Mouse (Mus musculus) ovary, postnatal 36 days (tissue): Measurements from ENCODE around the gene Gstm2.
"Not testable (repeated sequence)": the region's sequence is repeated elsewhere in the genome, so short reads cannot be mapped to it uniquely, and the experiment has no call there.

Experiments
- DNase-seq: peaks from one replicate; pipeline ENCODE4 v3.0.0; 2022; ENCODE audit warnings: low spot score, mixed read lengths

The Gstm2 gene

GRCm38 (mm10) chr3:107986041-107986562 lies at the start of gene Gstm2:
TSS of gene Gstm2 (minus strand) at chr3:107986453.
- peak; percentile 60 for DNase-seq

- no peak for DNase-seq
Measured at GRCm38 (mm10) chr3:108033156-108033555, 46.9 kb upstream of the Gstm2 start.

GRCm38 (mm10) chr3:108032113-108032512 lies 45.9 kb upstream of the Gstm2 start:
- no peak for DNase-seq

- DNase-seq: no peak
Measured at GRCm38 (mm10) chr3:108028641-108029365, 42.5 kb upstream of the Gstm2 start.

- no peak for DNase-seq
Measured at GRCm38 (mm10) chr3:108026597-108026996, 40.3 kb upstream of the Gstm2 start.

- DNase-seq: no peak
Measured at GRCm38 (mm10) chr3:108026049-108026448, 39.8 kb upstream of the Gstm2 start.

- DNase-seq: no peak
Measured at GRCm38 (mm10) chr3:108025318-108025717, 39.1 kb upstream of the Gstm2 start.

- no peak for DNase-seq
Measured at GRCm38 (mm10) chr3:108022650-108023049, 36.4 kb upstream of the Gstm2 start.

GRCm38 (mm10) chr3:108020351-108021022 lies 34.2 kb upstream of the Gstm2 start:
- DNase-seq: not testable (repeated sequence)

GRCm38 (mm10) chr3:108019226-108019625 lies 33.0 kb upstream of the Gstm2 start:
- not testable (repeated sequence) for DNase-seq

GRCm38 (mm10) chr3:108018190-108018820 lies 32.1 kb upstream of the Gstm2 start:
- no peak for DNase-seq

- peak; percentile 94 for DNase-seq
Measured at GRCm38 (mm10) chr3:108017473-108018189, 31.4 kb upstream of the Gstm2 start, which contains the start of gene Gstm1. TSS of gene Gstm1 (minus strand) at chr3:108017973.

GRCm38 (mm10) chr3:108016468-108016867 lies 30.2 kb upstream of the Gstm2 start:
- not testable (repeated sequence) for DNase-seq

GRCm38 (mm10) chr3:108014974-108015346 lies 28.7 kb upstream of the Gstm2 start:
- no peak for DNase-seq

GRCm38 (mm10) chr3:108014098-108014973 lies 28.1 kb upstream of the Gstm2 start:
- no peak for DNase-seq

GRCm38 (mm10) chr3:108013331-108013871 lies 27.1 kb upstream of the Gstm2 start:
- DNase-seq: peak; percentile 39

GRCm38 (mm10) chr3:108011558-108011957 lies 25.3 kb upstream of the Gstm2 start:
- no peak for DNase-seq

- no peak for DNase-seq
Measured at GRCm38 (mm10) chr3:108010286-108010685, 24.0 kb upstream of the Gstm2 start.

GRCm38 (mm10) chr3:108002021-108002420 lies 15.8 kb upstream of the Gstm2 start:
- DNase-seq: no peak

- no peak for DNase-seq
Measured at GRCm38 (mm10) chr3:107999491-107999890, 13.2 kb upstream of the Gstm2 start.

- peak; percentile 29 for DNase-seq
Measured at GRCm38 (mm10) chr3:107998591-107998990, 12.3 kb upstream of the Gstm2 start.
